Mouse (Mus musculus): ENCODE data around the gene Fuk. TPM values are rescaled to one million over a fixed set of nuclear protein-coding genes. Genes with fewer than 3 reads are reported as not detected.

Fuk gene
- polyA plus RNA-seq, 2 experiments, result 10.4 to 16.2 TPM

DNA sequence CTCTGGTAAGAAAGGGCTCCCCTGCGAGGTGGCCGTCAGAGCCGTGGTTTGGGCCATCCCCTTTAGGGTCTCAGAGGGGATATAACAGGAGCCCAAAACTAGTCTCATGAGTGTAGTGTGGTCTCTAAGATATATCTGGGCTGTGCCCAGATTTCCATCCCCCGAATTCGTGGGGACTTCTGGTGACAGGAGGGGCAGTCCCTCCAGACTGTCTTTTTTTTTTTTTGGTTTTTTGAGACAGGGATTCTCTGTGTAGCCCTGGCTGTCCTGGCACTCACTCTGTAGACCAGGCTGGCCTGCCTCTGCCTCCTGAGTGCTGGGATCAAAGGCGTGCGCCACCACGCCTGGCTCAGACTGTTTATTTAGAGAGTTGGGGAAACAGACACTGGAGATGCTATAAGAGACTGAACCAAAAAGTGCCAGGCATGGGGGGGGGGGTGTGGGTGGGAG lies 23.4 kb upstream of the Fuk start:
- H3K27ac ChIP-seq (replicated peaks; ENCODE audit: low read depth, low read length), result no peak overlapping the region
- H3K27me3 ChIP-seq (ENCODE audit: control insufficient read depth, insufficient read depth, low read length), result no peaks in the 10 kb centered on the region
- no peaks in the 10 kb centered on the region for H3K9me3 ChIP-seq (ENCODE audit: control insufficient read depth, low read length)
- no peak for TF ChIP-seq POLR2A (IDR thresholded peaks at IDR 0.05; ENCODE audit: borderline replicate concordance, extremely low read depth, insufficient read depth, insufficient read length)
- WGBS, result 60% methylated on average over 8 of the region's 8 CpGs
- no peak overlapping the region for H3K4me3 ChIP-seq (replicated peaks; ENCODE audit: low read length)
- peaks cover 7% of the 10 kb centered on the region; the same call in 1 of the 2 replicates for H3K36me3 ChIP-seq (ENCODE audit: control insufficient read depth, insufficient read depth, low read length)
- peaks cover 22% of the 10 kb centered on the region for H3K4me1 ChIP-seq (ENCODE audit: control insufficient read depth, insufficient read depth, low read length)
- DNase-seq (ENCODE audit: low spot score) (no peak), ATAC-seq (ENCODE audit: low FRiP score, low read depth) (no peak)
- H3K9ac ChIP-seq (ENCODE audit: low read depth, low read length, severe bottlenecking), result no peak overlapping the region
- H3K4me2 ChIP-seq (replicated peaks; ENCODE audit: low read depth, low read length, severe bottlenecking), result no peak overlapping the region

- WGBS, result 9% methylated on average over 7 of the region's 7 CpGs
- H3K4me1 ChIP-seq (ENCODE audit: control insufficient read depth, insufficient read depth, low read length), result peaks cover 21% of the 10 kb centered on the region
- H3K4me2 ChIP-seq (replicated peaks; ENCODE audit: low read depth, low read length, severe bottlenecking), result peak overlapping the region; percentile 90
- DNase-seq (ENCODE audit: low spot score) (peak; percentile 68), ATAC-seq (ENCODE audit: low FRiP score, low read depth) (0 out of 2 replicates have a peak, but pooled peaks have one; percentile 12)
- no peaks in the 10 kb centered on the region for H3K9me3 ChIP-seq (ENCODE audit: control insufficient read depth, low read length)
- H3K27ac ChIP-seq (replicated peaks; ENCODE audit: low read depth, low read length), result peak overlapping the region; percentile 23; the same call in 1 of the 2 replicates
- H3K36me3 ChIP-seq (ENCODE audit: control insufficient read depth, insufficient read depth, low read length), result peaks cover 4% of the 10 kb centered on the region; the same call in 1 of the 2 replicates
- no peak for TF ChIP-seq POLR2A (IDR thresholded peaks at IDR 0.05; ENCODE audit: borderline replicate concordance, extremely low read depth, insufficient read depth, insufficient read length)
- H3K9ac ChIP-seq (ENCODE audit: low read depth, low read length, severe bottlenecking), result peak overlapping the region; percentile 88; the same call in 1 of the 2 replicates
- no peaks in the 10 kb centered on the region for H3K27me3 ChIP-seq (ENCODE audit: control insufficient read depth, insufficient read depth, low read length)
- H3K4me3 ChIP-seq (replicated peaks; ENCODE audit: low read length), result peak overlapping the region; percentile 86
Observed at GRCm38 (mm10) chr8:110921492-110922230, 19.4 kb upstream of the Fuk start.

- Histone ChIP-seq H3K36me3 (ENCODE audit: control insufficient read depth, insufficient read depth, low read length) (peaks cover 4% of the 10 kb centered on the region; the same call in 1 of the 2 replicates), H3K27ac (replicated peaks; ENCODE audit: low read depth, low read length) (peak overlapping the region; percentile 80), H3K9me3 (ENCODE audit: control insufficient read depth, low read length) (no peaks in the 10 kb centered on the region), H3K27me3 (ENCODE audit: control insufficient read depth, insufficient read depth, low read length) (no peaks in the 10 kb centered on the region), H3K9ac (ENCODE audit: low read depth, low read length, severe bottlenecking) (peak overlapping the region; percentile 88), H3K4me1 (ENCODE audit: control insufficient read depth, insufficient read depth, low read length) (peaks cover 17% of the 10 kb centered on the region), H3K4me3 (replicated peaks; ENCODE audit: low read length) (peak overlapping the region; percentile 86), H3K4me2 (replicated peaks; ENCODE audit: low read depth, low read length, severe bottlenecking) (peak overlapping the region; percentile 90)
- no peak for TF ChIP-seq POLR2A (IDR thresholded peaks at IDR 0.05; ENCODE audit: borderline replicate concordance, extremely low read depth, insufficient read depth, insufficient read length)
- ATAC-seq (ENCODE audit: low FRiP score, low read depth) (no peak), DNase-seq (ENCODE audit: low spot score) (no peak)
- 7% methylated on average over 3 of the region's 3 CpGs for WGBS
Observed at GRCm38 (mm10) chr8:110920773-110921277, 18.5 kb upstream of the Fuk start.

GRCm38 (mm10) chr8:110920032-110920772 lies 17.9 kb upstream of the Fuk start:
- peak overlapping the region; percentile 80 for H3K27ac ChIP-seq (replicated peaks; ENCODE audit: low read depth, low read length)
- H3K27me3 ChIP-seq (ENCODE audit: control insufficient read depth, insufficient read depth, low read length), result no peaks in the 10 kb centered on the region
- H3K36me3 ChIP-seq (ENCODE audit: control insufficient read depth, insufficient read depth, low read length), result peaks cover 4% of the 10 kb centered on the region; the same call in 1 of the 2 replicates
- ATAC-seq (ENCODE audit: low FRiP score, low read depth) (peak; percentile 19), DNase-seq (ENCODE audit: low spot score) (no peak)
- 0% methylated on average over 7 of the region's 37 CpGs for WGBS
- peak overlapping the region; percentile 86 for H3K4me3 ChIP-seq (replicated peaks; ENCODE audit: low read length)
- peak overlapping the region; percentile 88 for H3K9ac ChIP-seq (ENCODE audit: low read depth, low read length, severe bottlenecking)
- H3K9me3 ChIP-seq (ENCODE audit: control insufficient read depth, low read length), result no peaks in the 10 kb centered on the region
- H3K4me1 ChIP-seq (ENCODE audit: control insufficient read depth, insufficient read depth, low read length), result peaks cover 17% of the 10 kb centered on the region
- no peak for TF ChIP-seq POLR2A (IDR thresholded peaks at IDR 0.05; ENCODE audit: borderline replicate concordance, extremely low read depth, insufficient read depth, insufficient read length)
- H3K4me2 ChIP-seq (replicated peaks; ENCODE audit: low read depth, low read length, severe bottlenecking), result peak overlapping the region; percentile 90
